Mouse (Mus musculus) urinary bladder, postnatal 36 days (tissue): ENCODE results near the gene Wdr76.
A peak's percentile ranks its signal among the peaks of the same experiment; 100 is the strongest.
"Not testable (repeated sequence)": the region's sequence is repeated elsewhere in the genome, so short reads cannot be mapped to it uniquely, and the experiment has no call there.

Source experiments
- DNase-seq, 2 experiments: peaks; one replicate each; pipeline ENCODE4 v3.0.0; 2022; ENCODE audit warnings: low spot score in 2 of 2, mixed read lengths in 1 of 2

The Wdr76 gene

DNA sequence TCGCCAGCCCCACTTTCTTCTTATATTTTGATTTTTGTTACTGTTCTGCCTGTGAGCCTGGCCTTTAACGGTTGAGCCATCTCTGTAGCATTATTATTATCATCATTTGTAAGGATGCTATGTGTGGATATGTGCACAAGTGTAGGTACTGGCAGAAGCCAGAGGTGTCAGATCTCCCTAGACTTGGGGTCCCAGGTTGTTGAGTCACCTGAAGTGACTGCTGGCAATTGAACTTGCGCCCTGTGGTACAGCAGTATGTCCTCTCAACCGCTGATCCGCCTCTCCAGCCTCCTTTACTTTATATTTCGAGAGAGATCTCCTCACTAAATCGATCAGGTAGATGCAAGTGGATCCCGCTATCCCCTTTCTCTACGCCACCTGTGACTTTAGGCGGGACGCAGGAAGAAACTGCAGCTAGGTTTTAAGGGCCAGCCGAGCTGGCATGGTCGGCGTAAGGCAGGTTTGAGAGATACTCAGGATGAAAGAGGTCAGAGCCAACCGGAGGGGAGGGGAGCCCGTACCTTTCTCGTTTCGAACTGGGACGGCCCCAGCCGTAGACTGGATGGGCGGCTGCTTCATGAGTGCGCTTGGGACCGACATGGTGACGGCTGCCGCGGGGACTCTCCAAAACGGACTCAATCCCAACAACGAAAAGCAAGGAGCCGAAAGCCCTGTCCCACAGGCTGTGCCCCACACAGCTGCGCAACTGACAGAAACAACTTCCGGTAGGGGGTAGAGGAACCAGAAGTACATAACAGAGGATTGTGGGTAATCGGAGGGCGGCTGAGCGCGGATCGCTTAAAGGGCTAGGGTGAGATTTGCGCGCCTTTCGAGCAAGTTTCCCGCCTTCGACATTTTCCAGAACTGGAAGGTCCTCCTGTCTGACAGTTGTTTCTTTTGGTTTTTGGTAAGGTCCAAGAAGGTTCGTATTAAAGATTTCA is at the start of gene Wdr76, which contains the start of gene Mfap1a:
TSS of gene Wdr76 (plus strand) at position 782 of the 941 bp plus-strand sequence.
TSS of gene Mfap1a (minus strand) at position 724 of the 941 bp plus-strand sequence.
- DNase-seq: peak; percentile 70 to 84

DNA sequence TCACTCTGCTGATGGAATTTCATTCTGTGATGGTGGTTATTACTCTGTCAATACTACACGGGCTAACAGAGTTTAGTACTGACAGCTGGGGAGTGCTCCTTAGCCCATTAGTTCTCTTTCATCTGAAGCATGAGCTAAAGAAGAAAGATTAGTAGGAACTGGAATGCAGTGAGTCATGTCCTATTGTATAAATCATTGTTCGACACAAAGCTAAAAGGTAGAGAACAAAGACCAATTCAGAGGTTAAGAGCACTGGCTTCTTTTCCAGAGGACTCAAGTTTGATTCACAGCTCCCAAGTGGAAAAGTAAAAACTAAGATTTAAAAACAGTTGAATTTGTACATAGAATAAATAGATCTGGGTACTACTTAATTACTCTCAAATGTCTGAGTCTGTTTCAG is 46.5 kb upstream of the Wdr76 start:
- DNase-seq: no peak

GRCm38 (mm10) chr2:121468982-121469381 is 37.5 kb upstream of the Wdr76 start:
- DNase-seq: not testable (repeated sequence)

- DNase-seq: not testable (repeated sequence)
These were observed 33.7 kb upstream of the Wdr76 start for GRCm38 (mm10) chr2:121472783-121473182.

- peak; percentile 67 to 79 for DNase-seq
These were observed 33.0 kb upstream of the Wdr76 start, which contains the start of gene Mfap1b for GRCm38 (mm10) chr2:121473301-121474179. Gene Mfap1b (minus strand): TSS chr2:121474067.

DNA sequence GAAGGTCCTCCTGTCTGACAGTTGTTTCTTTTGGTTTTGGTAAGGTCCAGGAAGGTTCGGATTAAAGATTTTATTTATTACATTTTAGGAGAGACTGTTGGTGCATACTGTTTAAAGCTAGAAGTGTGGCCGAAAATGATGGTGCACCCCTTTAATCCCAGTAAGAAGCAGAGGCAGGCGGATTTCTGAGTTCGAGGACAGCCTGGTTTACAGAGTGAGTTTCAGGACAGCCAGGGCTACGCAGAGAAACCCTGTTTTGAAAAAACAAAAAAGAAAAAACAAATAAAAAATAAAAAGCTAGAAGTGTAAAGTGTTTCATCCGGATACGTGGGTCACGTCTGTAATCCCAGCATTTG is 32.4 kb upstream of the Wdr76 start:
- no peak for DNase-seq

GRCm38 (mm10) chr2:121475306-121475705 is 31.2 kb upstream of the Wdr76 start:
- not testable (repeated sequence) for DNase-seq

GRCm38 (mm10) chr2:121477491-121478266 is 28.8 kb upstream of the Wdr76 start:
- DNase-seq: no peak

- DNase-seq: no peak
These were observed 26.0 kb upstream of the Wdr76 start for GRCm38 (mm10) chr2:121480498-121480897.

DNA sequence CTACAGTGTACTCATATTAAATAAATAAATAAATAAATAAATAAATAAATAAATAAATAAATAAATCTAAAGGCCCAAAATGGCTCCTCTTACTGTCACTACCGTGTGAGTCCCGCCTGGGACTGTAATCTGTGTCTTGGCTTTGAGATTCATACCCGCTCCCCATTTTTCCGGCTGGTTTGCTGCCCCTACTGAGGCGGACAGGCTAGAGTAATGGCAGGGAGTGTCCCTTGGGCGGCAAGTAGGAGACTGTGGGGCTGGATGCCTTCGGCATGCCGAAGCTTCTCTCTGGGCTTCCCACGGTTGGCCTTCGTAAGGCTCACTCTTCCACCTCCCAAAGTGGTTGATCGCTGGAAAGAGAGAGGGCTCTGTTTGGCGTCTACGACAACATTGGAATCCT is 25.6 kb upstream of the Wdr76 start:
- DNase-seq: not testable (repeated sequence)

DNA sequence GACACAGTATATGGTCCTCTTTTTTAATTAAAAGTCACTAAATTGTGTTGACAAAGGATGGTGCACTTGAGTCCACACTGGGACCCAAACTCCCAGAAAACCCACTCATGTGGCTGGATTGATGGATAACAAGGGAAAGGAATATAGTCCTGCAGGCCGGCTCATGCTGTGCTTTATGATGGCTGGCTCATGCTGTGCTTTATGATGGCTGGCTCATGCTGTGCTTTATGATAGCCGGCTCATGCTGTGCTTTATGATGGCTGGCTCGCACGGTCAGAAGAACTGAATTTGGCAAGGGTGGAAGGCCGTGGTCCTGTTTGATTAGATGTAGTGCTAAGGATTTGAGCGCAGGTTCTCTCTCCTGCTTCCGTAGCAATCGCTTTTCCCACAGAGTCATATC is 22.9 kb upstream of the Wdr76 start:
- DNase-seq: no peak

DNA sequence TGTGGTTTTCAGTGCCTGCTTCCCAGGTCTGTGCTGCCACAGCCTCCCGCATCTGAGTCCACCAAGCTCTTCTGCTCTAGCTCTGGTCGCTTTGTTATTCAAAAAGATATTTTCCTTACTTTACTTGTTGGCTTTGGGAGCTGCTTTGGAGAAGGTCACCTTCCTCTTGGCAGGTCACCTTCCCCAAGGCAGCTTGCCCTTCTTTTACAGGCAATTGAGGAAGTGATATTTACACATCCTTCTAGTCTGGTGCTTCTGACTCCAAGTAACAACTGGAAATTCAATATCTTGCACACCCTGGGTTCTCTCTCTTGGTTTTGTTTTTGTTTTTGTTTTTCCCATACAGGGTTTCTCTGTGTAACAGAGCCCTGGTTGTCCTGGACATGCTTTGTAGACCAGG is 22.1 kb upstream of the Wdr76 start:
- not testable (repeated sequence) for DNase-seq

DNA sequence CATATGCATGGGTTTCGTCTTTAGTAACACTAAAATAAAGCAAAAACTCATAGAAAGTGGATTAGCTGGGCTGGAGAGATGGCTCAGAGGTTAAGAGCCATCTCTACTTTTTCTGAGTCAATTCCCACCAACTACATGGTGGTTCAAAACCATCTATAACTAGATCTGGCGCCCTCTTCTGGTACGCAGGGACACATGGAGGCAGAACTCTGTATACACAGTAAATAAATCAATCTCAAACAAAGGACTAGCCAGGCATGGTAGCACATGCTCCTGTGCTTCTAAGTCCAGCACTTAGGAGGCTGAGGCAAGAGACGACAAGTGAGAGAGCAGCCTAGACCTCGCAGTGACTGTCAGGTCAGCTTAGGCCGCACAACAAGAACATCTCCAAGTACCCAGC is 5.0 kb upstream of the Wdr76 start:
- not testable (repeated sequence) for DNase-seq

- no peak for DNase-seq
These were observed 839 bp downstream of the Wdr76 start for GRCm38 (mm10) chr2:121507173-121507950.

DNA sequence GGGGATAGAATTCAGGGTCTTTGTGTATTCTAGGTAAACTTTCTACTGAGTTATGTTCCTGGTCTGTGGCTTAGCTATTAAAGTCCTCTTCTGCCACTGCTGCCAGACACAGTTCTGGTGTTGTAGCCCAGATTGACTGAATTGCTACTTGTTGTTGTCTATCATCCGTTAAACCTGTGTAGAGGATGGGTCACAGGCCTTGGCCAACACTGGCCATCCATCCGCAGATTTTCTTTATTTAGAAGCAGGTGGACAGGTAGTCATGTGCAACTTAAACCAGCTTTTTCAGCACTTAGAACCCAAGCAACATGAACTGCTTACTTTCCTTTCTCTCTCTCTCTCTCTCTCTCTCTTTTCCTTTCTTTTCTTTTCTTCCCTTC is 1.4 kb downstream of the Wdr76 start:
- DNase-seq: no peak

- peak; percentile 69 to 83 for DNase-seq
These were observed 3.1 kb downstream of the Wdr76 start for GRCm38 (mm10) chr2:121509584-121509983.

- DNase-seq: no peak
These were observed 4.9 kb downstream of the Wdr76 start for GRCm38 (mm10) chr2:121511401-121511800.

GRCm38 (mm10) chr2:121512991-121513765 is 6.7 kb downstream of the Wdr76 start:
- DNase-seq: not testable (repeated sequence)

GRCm38 (mm10) chr2:121514211-121514610 is 7.7 kb downstream of the Wdr76 start:
- DNase-seq: no peak

GRCm38 (mm10) chr2:121518106-121518505 is 11.6 kb downstream of the Wdr76 start:
- no peak for DNase-seq
